Mouse (Mus musculus): ENCODE measurements around the gene Psmc2.

The Psmc2 gene

DNA sequence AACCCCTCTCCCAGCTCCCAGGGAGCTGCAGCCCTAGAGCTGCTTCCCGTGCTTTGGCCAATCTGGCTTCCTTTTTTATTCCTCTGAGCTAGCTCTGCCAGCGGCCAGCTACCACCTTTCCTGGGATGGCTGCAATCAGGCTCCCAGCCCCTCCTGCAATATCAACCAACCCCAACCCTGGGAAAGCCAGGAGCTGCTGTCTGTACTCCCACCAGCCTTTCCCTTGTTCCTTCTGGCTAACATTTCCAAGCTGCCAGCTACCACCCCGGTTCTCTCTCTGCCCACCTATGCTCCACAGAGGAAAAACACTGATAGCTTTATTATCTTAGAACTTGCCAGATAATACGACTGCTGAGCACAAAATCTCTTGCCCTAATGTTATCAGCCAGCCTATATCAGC, 19.8 kb downstream of the Psmc2 start:
- DNase-seq (ENCODE audit: low read depth) = no peak

DNA sequence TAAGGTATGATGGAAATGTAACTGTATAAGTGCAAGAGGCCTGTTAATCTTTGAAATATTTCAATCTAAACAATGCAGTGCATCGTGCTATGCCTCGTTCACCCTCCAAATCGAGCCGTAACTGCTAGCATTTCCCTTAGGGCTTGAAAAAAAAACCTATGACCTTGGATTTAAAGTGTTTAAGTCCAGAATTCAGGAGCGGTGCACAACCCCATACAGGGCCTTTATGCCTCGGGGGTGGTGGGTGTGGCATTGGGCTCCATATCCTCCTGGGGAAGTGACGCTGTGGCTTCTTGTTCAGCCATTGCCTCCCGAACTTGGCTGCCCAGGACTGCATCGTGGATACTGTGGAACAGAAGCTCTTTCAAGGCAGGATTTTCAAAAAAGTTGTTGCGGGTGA, 25.8 kb downstream of the Psmc2 start:
- no peak for DNase-seq (ENCODE audit: low read depth)

DNA sequence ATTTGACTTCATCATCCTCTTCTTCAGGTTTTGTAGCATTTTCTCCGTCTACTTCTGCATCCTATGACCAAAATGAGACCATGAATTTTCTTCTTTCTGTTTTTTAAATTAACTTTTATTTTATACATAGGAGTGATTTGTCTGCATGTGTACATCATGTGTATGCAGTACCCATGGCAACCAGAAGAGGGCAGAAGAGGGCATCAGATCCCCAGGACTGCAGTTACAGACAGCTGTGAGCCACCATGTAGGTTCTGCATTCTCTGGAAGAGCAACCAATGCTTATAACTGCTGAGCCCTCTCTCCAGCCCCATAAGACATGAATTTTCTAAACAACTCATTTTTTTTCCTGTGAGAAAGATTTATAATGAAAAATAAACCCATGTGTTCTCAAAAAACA, 28.9 kb downstream of the Psmc2 start:
- DNase-seq (ENCODE audit: low read depth) = peak; percentile 42

DNA sequence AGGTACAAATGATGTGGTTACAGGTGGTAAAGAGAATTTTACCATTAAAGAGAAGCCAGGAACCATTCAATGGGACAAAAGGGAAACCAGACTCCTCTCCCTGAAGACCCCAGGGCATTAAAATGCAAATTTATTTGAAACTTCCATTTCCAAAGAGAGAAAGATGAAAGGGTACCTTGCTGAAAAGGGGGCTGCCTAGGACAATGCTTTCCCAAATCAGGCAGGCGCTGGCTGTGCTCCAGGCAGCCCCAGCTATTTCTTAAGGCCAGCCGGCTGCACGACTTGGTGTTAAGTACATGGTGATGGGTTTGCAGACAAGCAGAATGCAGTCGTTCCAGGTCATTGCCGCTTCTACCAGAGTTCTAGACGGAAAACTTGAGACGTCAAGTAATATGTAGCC, 41.3 kb downstream of the Psmc2 start:
- DNase-seq (ENCODE audit: low read depth) = no peak

DNA sequence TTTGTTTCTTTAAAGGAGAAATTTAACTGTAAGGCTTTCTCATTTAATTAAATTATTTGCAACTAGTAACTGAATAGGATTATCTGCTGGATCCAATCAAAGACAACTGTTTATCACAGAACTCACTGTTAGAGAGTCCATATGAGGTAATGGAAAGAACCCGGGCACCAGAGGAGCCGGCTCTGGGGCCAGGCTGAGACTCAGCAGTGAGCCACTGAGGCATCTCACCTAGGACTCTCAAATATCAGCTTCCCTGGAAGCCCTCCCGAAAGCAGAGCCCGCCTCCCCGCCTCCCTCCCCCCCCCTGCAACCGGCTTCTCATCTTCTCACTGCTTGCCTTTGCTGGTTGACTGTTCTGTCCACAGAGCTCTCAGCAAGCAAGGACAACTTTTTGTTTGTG, 42.6 kb downstream of the Psmc2 start:
- DNase-seq (ENCODE audit: low read depth) = no peak

DNA sequence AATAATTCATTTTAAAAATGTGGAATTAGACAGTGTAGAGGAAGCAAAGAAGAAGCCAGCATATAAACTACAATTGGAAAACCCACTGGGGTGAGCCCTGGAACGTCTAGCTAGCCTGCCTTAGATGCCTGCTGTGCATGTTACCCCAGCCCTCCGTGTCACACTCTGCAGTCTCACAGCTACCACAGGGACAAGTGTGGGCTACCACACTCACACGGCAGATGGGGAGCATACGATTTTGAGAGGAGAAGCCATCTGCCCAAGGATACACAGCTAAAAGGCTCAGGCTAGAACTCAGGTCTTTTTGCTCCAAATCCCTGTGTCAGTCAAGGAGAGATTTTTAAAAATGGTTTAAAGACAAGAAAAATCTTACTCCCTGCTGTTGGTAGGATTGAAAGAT, 43.8 kb downstream of the Psmc2 start:
- DNase-seq (ENCODE audit: low read depth) = no peak

DNA sequence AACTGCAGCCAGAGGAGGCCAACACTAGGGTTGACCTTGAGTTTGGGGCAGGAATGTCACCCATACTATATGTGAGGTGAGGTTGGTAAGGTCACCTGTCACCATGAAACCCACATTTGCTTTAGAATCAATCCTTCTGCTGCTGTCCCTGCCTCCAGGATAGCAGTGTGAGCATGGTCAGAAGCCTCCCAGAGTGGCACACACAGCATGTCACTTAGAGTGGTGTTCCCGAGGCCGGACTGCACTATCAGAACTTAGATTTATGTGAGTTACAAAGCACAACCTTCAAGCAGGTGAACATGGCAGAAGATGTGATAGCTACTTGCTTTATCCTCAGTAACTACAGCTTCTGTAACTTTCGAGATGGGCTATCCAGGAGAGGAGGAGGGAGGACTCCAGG, 46.7 kb downstream of the Psmc2 start:
- DNase-seq (ENCODE audit: low read depth) = no peak

DNA sequence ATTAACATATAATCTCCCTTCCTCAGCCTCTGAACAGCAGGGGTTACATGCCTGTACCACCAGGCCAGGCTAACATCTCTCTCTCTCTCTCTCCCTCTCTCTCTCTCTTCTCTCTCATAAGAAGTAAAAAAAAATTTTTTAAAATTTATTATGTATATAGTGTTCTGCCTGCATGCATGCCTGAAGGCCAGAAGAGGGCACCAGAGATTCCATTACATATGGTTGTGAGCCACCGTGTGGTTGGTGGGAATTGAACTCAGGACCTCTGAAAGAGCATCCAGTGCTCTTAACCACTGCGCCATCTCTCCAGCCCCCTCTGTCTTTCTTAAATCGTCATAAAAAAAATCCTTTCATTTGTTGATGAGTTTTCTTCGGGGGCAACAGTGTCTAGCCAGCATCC, 59.6 kb downstream of the Psmc2 start:
- DNase-seq (ENCODE audit: low read depth) = peak; percentile 1

DNA sequence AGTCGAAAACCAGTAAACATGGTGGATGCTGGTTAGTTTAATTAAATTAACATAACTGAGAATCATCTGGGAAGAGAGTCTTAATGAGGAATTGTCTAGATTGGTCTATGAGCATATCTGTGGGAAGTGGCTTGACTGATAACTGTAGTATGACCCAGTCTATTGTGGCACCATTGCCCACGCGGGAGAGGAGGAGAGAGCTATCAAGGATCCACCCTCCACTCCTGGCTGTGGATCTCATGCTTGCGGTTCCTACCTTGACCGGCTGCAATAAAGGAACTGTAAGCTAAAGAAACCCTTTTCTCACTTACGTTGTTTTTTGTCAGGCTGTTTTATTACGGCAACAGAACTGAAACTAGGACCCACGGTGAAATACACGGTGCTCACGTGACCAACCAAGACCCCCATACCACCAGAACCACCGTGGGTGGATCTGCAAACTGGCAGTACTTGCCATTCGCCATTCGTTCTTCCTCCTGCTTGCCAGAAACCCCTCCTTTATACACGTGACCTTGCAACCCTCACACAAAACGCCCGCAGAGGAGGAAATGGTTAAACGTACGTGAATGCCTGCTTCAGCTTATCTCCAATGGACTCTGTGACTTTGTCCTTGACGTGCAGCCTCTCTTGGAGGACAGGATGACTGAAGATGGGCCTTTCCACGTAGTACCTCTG, 61.7 kb downstream of the Psmc2 start:
- no peak for DNase-seq (ENCODE audit: low read depth)

DNA sequence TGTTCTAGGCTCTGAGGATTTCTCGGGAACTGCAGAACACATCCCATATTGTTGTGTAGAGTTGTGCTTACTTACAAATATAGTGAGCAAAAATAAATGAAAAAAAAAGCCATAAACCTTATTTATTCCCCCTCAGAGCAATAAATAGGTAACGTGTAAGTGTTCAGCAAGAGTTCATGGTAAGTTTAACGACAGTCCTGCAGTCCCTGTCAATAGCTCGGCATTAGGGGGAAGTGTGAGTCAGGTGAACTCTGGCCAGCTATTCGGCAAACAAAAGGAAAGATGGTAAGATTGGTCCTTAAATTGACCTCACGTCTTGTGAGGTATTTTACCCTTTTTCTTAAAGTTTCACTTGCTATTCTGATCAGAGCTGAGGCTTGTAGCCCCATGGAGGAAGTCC, 62.4 kb downstream of the Psmc2 start:
- DNase-seq (ENCODE audit: low read depth) = no peak

DNA sequence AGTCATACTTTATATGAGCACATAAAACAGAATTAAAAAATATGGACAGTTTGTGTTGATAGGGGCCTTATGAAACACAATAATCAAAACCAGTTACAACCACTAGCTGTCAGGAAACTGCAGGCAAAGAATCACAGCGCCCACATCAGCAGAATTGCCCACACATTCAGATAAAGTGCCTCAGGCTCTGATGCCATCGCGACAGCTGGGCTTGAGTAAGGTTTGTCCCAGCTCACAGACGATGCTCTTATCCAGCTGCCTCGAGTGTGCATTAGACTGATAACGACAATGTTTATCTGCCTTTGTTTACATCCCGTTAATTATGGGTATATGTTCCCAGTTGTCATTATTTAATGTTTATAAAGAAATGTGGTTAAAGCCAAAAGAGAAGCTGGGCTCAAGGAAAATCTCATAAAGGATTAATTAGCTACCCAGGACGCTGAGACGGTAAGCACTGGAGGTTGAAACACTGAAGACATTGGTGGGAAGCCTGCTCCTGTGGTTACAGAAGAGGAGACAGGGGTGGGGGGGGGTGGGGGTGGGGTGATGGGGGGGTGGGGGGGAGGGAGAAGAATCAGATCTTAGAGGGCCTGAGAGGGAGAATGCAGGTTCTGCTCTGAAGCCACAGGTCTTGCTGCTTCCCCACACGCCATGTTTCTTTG, 66.7 kb downstream of the Psmc2 start:
- DNase-seq (ENCODE audit: low read depth) = no peak
